In the genomic region with DNA sequence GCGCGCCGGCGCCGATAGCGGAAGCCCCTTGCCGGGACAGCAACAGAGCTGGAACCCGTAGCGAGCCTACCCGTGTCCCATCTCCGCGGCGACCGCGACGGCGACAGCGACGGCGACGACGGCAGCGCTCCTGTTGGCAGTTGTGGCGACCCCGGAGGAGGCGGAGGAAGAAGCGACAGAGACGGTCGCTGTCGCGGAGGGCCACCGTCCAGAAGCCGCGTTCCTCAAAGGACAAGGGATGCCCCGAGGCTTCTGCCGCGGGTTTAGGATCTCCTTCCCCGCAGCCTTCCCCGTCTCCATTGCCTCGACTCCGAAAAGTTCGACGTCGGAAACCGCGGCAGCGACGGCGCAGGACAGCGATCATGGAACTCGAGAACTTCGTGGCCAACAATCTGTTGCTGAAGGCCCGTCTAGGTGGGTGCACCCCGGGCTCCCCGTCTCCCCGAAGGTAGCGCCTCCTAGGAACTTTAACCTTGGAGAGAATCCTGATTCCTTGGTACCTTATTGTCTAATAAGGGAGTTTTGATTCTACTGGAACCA, we compare ENCODE assay signal across 8 mouse cellular contexts. TPM values are rescaled to one million over a fixed set of nuclear protein-coding genes. Genes with fewer than 3 reads are reported as not detected.
DNase-seq lines count a peak whose midpoint lies in the region; ATAC-seq and TF ChIP-seq lines count a peak whose summit lies in the region.

No protein-coding gene starts in this region.

- H3K4me1 ChIP-seq in heart, postnatal 0 days (ENCODE audit: control insufficient read depth, insufficient read depth): peaks cover 9% of the 10 kb centered on the region; the same call in 1 of the 2 replicates
- peaks cover 16% of the 10 kb centered on the region for H3K4me1 ChIP-seq in midbrain, embryonic 10.5 days

- H3K9me3 ChIP-seq in heart, postnatal 0 days (replicated peaks; ENCODE audit: control insufficient read depth, low read length): no peaks in the 10 kb centered on the region
- no peaks in the 10 kb centered on the region for H3K9me3 ChIP-seq in midbrain, embryonic 10.5 days (replicated peaks)

- intact Hi-C loops in heart, postnatal 14 days (cut with DNase I): loop anchor here (2.0 to 5.0 kb wide), 2 partner anchors 100 to 387 kb away; a partner anchor contains a TSS

- no peak for TF ChIP-seq EP300 in heart, postnatal 0 days (IDR thresholded peaks at IDR 0.05; ENCODE audit: low read depth)

- no peak for TF ChIP-seq CTCF in heart, postnatal 0 days (IDR thresholded peaks at IDR 0.05; ENCODE audit: low read depth)

- WGBS in heart, postnatal 0 days: under 1% methylated on average over 57 of the region's 57 CpGs
- WGBS in midbrain, embryonic 10.5 days: under 1% methylated on average over 57 of the region's 57 CpGs

- peak; percentile 29 for DNase-seq in heart, postnatal 0 days (ENCODE audit: low spot score)
- no peak for DNase-seq in heart, postnatal 14 days
- peak; percentile 55 for DNase-seq in NIH3T3 (ENCODE audit: low read depth)
- peak; percentile 26 for DNase-seq in forelimb bud, embryonic 11.5 days (ENCODE audit: low read depth, low spot score)
- no peak for DNase-seq in midbrain, embryonic 10.5 days (ENCODE audit: low spot score)
- DNase-seq in adrenal gland, postnatal 14 days: no peak
- DNase-seq in layer of hippocampus, adult 8-10 months (ENCODE audit: low spot score in 2 of 2): no peak
- no peak for DNase-seq in left cerebral cortex, adult 9 months (ENCODE audit: low spot score in 2 of 2)

- H3K9ac ChIP-seq in heart, postnatal 0 days (replicated peaks; ENCODE audit: low read depth, low read length): peak overlapping the region; percentile 57

- peak overlapping the region; percentile 94 for H3K27ac ChIP-seq in heart, postnatal 0 days (ENCODE audit: low read depth)
- peak overlapping the region; percentile 87 for H3K27ac ChIP-seq in midbrain, embryonic 10.5 days (replicated peaks)

- peak overlapping the region; percentile 74 for H3K4me3 ChIP-seq in heart, postnatal 0 days (ENCODE audit: low read depth, low read length)
- H3K4me3 ChIP-seq in midbrain, embryonic 10.5 days: peak overlapping the region; percentile 62

- peak overlapping the region; percentile 77 for H3K4me2 ChIP-seq in heart, postnatal 0 days (ENCODE audit: low read depth, low read length)

- peaks cover 21% of the 10 kb centered on the region for H3K36me3 ChIP-seq in heart, postnatal 0 days (replicated peaks; ENCODE audit: control insufficient read depth, insufficient read depth, low read length)
- H3K36me3 ChIP-seq in midbrain, embryonic 10.5 days: peaks cover 23% of the 10 kb centered on the region

- ATAC-seq in heart, postnatal 0 days (ENCODE audit: insufficient read depth, low read depth): no peak

- H3K27me3 ChIP-seq in heart, postnatal 0 days (ENCODE audit: control insufficient read depth, insufficient read depth, low read length): no peaks in the 10 kb centered on the region
- H3K27me3 ChIP-seq in midbrain, embryonic 10.5 days (ENCODE audit: low read depth, poor library complexity, severe bottlenecking): peaks cover 7% of the 10 kb centered on the region; the same call in 1 of the 2 replicates

RNA-seq across cellular contexts. Expression of a gene that starts 0.5 kb away (rescaled TPM):
- 2.0 TPM in 1 of 2 replicates, not detected in the other for total RNA-seq in heart, postnatal 0 days (2014; rRNA removed; ENCODE audit: low replicate concordance)
- 1.4 and 2.7 TPM in 2 replicates for polyA plus RNA-seq in heart, postnatal 0 days (2015; fragmentation: Nextera tagmentation; extraction: Ambion mirVana)
- total RNA-seq in heart, postnatal 14 days (2021): 1 to 10 TPM in 1 of 2 experiments, under 1 TPM in 1; 0.78 to 2.4 TPM
- polyA plus RNA-seq in midbrain, embryonic 10.5 days (2016; fragmentation: Nextera tagmentation; extraction: Ambion mirVana): 1.3 and 1.8 TPM in 2 replicates
- total RNA-seq in adrenal gland, postnatal 14 days (2021): 2.1 and 2.7 TPM in 2 replicates
- total RNA-seq in layer of hippocampus, adult 8-10 months (2022): 1 to 10 TPM; 4.1 to 8.5 (median 5.7) TPM

RNA-seq across cellular contexts. Expression of a gene that starts 0.7 kb away (rescaled TPM):
- 1.2 and 66.6 TPM in 2 replicates for total RNA-seq in heart, postnatal 0 days (2014; rRNA removed; ENCODE audit: low replicate concordance)
- 10.6 and 11.1 TPM in 2 replicates for polyA plus RNA-seq in heart, postnatal 0 days (2015; fragmentation: Nextera tagmentation; extraction: Ambion mirVana)
- total RNA-seq in heart, postnatal 14 days (2021): 10 to 100 TPM in 1 of 2 experiments, 1 to 10 TPM in 1; 9.9 to 10.1 TPM
- polyA plus RNA-seq in midbrain, embryonic 10.5 days (2016; fragmentation: Nextera tagmentation; extraction: Ambion mirVana): 27.0 and 27.4 TPM in 2 replicates
- total RNA-seq in adrenal gland, postnatal 14 days (2021): 21.9 and 26.8 TPM in 2 replicates
- total RNA-seq in layer of hippocampus, adult 8-10 months (2022): 10 to 100 TPM; 11.5 to 18.2 (median 16.6) TPM

RNA-seq across cellular contexts. Expression of a gene that starts 23.6 kb away (rescaled TPM):
- total RNA-seq in heart, postnatal 0 days (2014; rRNA removed; ENCODE audit: low replicate concordance): 31.0 and 45.7 TPM in 2 replicates
- polyA plus RNA-seq in heart, postnatal 0 days (2015; fragmentation: Nextera tagmentation; extraction: Ambion mirVana): 29.9 and 30.4 TPM in 2 replicates
- 10 to 100 TPM; 13.6 to 17.1 TPM for total RNA-seq in heart, postnatal 14 days (2021)
- polyA plus RNA-seq in midbrain, embryonic 10.5 days (2016; fragmentation: Nextera tagmentation; extraction: Ambion mirVana): 89.2 and 107 TPM in 2 replicates
- total RNA-seq in adrenal gland, postnatal 14 days (2021): 37.6 and 40.3 TPM in 2 replicates
- 10 to 100 TPM; 39.6 to 50.6 (median 46.0) TPM for total RNA-seq in layer of hippocampus, adult 8-10 months (2022)

Comparison
In these comparisons a context has a peak if more than half of its experiments do, and no peak if none do; other contexts are left out.
1. DNase-seq: peak in heart, postnatal 0 days (single experiment), NIH3T3 (single experiment) and forelimb bud, embryonic 11.5 days (single experiment); none in heart, postnatal 14 days (0 of 2), midbrain, embryonic 10.5 days (single experiment), adrenal gland, postnatal 14 days (single experiment), layer of hippocampus, adult 8-10 months (0 of 2) and left cerebral cortex, adult 9 months (0 of 2).